Mouse (Mus musculus): ENCODE measurements around the gene Calm3.

Gene Calm3

GRCm38 (mm10) chr7:16891641-16892351 lies 32.1 kb downstream of the Calm3 start, which contains the start of gene Gng8:
Gene Gng8, plus strand, starts transcription at chr7:16891786.
- peak; percentile 76 to 91 for DNase-seq (ENCODE audit: low spot score in 2 of 2)

DNA sequence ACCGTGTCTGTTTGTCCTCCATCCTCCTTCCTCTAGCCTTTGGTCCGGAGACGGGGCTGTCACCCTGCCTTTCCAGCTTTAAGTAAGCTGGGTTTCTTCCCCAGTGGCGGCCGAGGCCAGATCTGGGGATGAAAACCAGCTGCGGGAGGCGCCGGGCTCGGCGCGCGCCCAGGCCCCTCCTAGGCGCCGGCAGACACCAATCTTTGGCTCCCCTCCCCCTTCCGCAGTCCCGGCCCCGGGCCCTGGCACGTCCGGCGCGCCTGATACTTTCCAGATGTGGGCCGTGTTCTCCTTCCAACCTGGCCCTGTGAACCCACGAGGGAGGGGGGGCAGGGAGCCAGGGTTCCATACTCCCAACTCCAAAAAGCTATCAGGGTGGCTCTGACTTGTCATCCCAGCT lies 33.0 kb downstream of the Calm3 start:
- no peak for DNase-seq (ENCODE audit: low spot score in 2 of 2)

- no peak for DNase-seq (ENCODE audit: low spot score in 2 of 2)
These were observed 33.4 kb downstream of the Calm3 start for GRCm38 (mm10) chr7:16890536-16890935.

DNA sequence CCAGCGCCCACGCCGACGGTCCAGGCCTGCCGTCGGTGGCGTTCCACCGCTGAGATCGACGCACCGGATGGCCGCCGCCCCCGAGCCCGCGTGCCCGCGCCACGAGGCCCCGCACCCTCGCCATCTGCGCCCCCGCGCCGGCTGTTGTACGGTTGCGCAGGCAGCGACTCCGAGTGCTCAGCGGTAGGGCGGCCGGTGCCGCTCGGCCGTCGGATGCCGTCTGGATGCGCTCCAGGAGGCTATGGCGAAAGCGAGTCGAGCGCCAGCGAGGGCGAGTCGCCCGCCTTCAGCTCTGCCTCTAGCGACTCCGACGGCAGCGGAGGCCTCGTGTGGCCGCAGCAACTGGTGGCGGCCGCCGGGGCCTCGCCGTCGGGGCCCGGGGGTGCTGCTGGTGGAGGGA lies 38.0 kb downstream of the Calm3 start:
- no peak for DNase-seq (ENCODE audit: low spot score in 2 of 2)

DNA sequence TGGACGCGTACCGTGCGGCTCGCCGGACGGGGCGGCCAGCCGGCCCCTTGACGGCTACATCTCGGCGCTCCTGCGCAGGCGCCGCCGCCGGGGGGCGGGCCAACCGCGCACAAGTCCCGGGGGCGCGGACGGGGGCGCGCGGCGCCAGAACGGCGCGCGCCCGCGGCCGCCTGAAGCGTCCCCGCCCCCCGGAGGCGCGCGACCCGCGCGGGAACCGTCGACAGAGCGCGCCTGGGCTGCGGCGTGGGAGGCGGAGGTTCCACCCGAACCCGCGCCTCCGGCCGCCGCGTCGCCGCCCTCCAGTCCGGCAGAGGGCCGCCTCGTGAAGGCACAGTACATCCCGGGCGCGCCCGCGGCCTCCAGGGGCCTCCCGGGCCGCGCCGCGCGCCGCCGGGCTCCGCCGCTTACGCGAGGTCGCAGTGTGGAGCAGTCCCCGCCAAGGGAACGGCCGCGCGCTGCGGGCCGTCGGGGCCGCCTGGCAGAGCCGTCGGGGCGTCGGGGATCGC lies 38.6 kb downstream of the Calm3 start:
- DNase-seq (ENCODE audit: low spot score in 2 of 2), result no peak

GRCm38 (mm10) chr7:16884334-16884733 lies 39.6 kb downstream of the Calm3 start:
- no peak for DNase-seq (ENCODE audit: low spot score in 2 of 2)

- no peak for DNase-seq (ENCODE audit: low spot score in 2 of 2)
These were observed 40.8 kb downstream of the Calm3 start for GRCm38 (mm10) chr7:16883162-16883561.

DNA sequence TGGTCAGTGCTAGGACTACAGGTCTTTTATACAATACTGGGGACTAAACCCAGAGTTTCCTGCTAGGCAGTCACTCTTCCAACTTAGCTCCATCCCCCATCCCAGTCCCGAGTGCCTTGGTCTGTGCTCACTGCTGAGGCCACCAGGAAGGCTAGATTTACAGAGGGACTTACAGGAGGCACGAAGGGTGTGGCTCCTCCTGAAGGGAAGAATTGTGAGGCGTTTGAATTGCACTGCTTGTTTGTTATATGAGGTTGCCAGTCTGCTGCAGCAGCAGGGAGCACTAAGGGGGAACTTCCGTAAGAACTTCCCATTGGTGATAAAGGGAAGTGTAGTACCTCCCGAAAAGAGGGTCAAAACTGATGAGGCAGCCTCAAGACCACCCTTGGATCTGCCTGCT lies 43.3 kb downstream of the Calm3 start:
- DNase-seq (ENCODE audit: low spot score in 2 of 2), result no peak

DNA sequence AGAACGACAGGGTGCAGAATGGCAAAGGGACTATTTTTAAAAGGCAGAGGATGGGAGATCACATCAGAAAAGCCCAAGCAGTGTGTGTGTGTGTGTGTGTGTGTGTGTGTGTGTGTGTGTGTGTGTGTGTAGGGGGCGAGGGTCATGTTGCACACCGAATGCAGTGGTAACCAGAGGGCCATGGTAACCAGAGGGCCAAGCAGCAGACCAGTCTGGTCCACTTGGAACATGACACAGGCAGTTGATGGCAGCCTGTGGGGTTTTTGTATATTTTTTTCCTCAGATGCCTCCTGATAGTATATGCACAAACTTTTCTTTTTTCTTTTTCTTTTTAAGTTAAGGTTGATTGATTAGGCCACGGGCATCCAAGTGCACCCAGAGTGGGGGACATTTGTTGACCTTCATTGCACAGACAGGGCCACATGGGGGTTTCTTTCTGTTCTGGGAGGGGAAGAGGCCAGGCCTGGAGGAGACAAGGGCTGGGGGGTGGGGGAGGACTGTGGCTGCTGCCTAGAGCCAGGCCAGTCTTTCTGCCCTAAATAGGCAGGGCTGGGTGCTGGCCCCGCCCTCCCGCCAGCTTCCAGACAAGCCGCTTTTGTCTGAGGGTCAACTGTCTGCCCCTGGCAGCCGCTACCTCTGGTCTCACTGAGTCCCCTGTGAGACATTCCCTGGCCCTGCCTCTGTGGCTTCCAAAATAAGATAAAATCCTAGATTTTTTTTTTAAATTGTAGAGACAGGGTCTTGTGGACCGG lies 43.9 kb downstream of the Calm3 start:
- DNase-seq (ENCODE audit: low spot score in 2 of 2), result no peak

DNA sequence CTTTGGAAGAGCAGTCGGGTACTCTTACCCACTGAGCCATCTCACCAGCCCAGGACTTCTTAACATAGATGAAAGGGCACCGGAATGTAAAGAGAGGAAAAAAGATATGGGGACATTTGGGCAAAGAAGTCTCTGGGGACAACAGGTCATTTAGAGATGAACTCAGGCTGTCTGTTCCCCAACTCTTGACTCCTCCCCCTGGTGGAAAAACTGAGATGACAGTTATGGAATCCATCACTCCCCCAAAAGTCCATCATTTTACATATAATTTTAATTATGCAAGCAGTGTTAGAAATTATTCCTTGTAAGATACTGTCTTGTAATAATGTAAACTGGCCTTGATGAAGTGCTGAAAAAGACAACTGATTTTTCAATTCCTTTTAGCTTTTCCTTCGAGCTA lies 46.2 kb downstream of the Calm3 start:
- no peak for DNase-seq (ENCODE audit: low spot score in 2 of 2)

GRCm38 (mm10) chr7:16876608-16877007 lies 47.3 kb downstream of the Calm3 start:
- no peak for DNase-seq (ENCODE audit: low spot score in 2 of 2)

DNA sequence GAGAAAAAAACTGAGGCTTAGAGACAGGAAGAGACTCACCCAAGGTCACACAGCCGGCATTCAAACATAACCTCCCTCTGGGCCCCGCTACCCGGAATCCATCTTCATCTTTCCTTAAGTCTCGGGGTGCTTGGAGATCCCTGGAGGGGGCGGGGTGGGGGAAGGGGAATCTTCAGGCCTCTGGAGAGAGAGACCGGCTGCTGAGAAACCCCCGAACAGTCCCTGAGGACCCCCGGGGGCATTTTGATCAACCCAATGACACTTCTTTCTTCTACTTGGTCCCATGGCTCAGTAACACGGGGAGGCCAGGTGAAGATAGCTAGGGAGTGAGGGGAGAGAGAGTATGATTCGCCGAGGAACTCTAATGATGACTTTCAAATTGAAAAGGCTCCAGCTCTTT lies 47.9 kb downstream of the Calm3 start:
- DNase-seq (ENCODE audit: low spot score in 2 of 2), result no peak

DNA sequence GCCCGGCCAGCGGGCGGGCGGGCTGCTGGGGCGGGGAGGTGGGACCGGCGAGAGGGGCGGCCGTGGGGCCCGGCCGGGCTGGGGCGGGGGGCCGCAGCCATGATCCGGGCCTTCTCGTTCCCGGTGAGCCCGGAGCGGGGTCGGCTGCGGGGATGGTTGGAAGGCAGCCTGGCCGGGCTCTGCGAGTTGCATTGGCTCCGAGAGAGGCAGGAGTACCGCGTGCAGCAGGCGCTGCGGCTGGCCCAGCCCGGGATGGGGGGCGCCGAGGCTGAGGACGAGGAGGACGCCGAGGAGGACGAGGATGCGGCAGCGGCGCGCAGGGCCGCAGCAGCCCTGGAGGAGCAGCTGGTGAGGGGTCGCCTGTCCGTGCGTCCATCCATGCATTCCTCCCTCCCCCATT lies 48.6 kb downstream of the Calm3 start:
- no peak for DNase-seq (ENCODE audit: low spot score in 2 of 2)

- DNase-seq (ENCODE audit: low spot score in 2 of 2), result no peak
These were observed 48.8 kb downstream of the Calm3 start, which contains the start of gene Dact3 for GRCm38 (mm10) chr7:16875310-16875325. Gene Dact3, plus strand, starts transcription at chr7:16875317.

- DNase-seq (ENCODE audit: low spot score in 2 of 2), result peak; percentile 95 to 98
These were observed 49.1 kb downstream of the Calm3 start for GRCm38 (mm10) chr7:16874756-16875309.

GRCm38 (mm10) chr7:16874190-16874589 lies 49.7 kb downstream of the Calm3 start:
- DNase-seq (ENCODE audit: low spot score in 2 of 2), result peak; percentile 68 to 87

GRCm38 (mm10) chr7:16873392-16873791 lies 50.5 kb downstream of the Calm3 start:
- DNase-seq (ENCODE audit: low spot score in 2 of 2), result no peak

DNA sequence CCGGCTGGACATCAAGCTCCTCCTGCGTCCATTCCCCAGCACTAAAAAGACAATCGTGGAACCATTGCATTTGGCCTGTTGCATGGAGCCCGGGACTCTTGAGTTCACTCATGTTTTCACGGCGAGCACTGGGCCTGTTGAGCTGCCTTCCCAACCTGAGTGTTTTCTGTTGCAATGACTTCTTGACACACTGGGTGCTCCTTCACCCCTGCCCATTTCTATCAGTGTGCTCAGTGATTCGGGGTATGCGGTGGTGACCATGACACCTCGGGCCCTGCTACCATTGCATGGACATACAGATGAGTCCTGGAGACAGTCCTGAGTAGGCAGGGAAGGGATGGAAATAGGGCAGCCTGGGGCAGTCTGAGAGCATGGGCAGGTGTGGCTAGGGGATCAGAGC lies 51.4 kb downstream of the Calm3 start:
- DNase-seq (ENCODE audit: low spot score in 2 of 2), result no peak

- DNase-seq (ENCODE audit: low spot score in 2 of 2), result no peak
These were observed 52.3 kb downstream of the Calm3 start for GRCm38 (mm10) chr7:16871600-16871999.

DNA sequence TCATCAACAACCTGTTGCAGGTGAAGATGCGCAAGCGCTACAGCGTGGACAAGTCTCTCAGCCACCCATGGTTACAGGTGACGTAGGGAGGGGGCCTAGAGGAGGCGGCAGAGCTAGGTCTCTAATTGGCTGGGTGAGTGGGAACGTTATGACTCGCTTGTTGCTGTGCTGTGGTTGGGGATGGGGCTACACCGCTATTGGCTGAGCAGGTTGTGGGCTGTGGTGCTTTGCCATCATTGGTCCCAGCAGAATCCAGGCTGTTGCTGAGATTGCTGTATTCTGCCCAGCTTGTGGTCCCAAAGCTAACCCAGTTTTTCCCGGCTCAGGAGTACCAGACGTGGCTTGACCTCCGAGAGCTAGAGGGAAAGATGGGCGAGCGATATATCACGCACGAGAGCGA lies 54.4 kb downstream of the Calm3 start:
- no peak for DNase-seq (ENCODE audit: low spot score in 2 of 2)

DNA sequence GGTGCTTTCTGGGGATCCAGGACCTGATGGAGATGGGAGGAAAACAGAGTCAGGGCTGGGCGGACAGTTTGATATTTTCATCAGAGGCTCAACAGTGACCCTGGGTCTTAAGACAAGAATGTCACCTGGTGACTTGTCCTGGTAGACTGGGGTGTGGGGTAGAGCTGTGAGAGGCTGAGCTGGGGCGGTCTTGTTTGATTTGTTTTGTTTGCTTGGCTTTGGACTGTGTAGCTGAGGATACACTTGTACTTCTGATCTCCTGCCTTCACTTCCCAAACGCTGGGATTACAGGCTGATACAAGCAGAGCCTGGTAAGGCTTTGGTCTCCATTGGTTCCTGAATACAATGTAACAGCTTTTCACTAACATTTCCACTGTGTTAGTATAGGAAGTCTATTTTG lies 56.4 kb downstream of the Calm3 start:
- DNase-seq (ENCODE audit: low spot score in 2 of 2), result no peak
